Mouse (Mus musculus): Measurements from ENCODE around the gene Utrn.

Gene Utrn

GRCm38 (mm10) chr10:12500489-12500888 is 368.7 kb downstream of the Utrn start:
- DNase-seq = no peak

DNA sequence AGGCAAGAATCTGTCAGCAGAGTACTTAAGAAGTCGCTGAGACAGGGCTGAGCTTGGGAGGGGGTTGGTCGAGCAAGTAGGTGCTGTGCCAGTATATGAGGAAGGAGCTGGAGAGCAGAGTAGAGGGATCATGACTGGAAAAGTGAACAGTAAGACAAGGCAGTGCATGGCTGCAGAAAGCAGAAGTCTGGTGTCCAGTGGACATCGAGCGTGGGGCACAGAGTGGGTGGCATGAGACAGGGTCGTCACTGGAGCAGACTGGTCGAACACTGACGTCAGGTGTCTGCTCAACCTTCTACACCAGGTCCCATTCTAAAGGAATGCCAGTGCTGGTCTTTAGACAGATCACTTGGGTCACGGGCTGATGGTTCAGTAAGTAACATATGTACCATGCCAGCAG is 371.6 kb downstream of the Utrn start:
- DNase-seq = no peak

- no peak for DNase-seq
These were observed 379.5 kb downstream of the Utrn start for GRCm38 (mm10) chr10:12489551-12490177.

DNA sequence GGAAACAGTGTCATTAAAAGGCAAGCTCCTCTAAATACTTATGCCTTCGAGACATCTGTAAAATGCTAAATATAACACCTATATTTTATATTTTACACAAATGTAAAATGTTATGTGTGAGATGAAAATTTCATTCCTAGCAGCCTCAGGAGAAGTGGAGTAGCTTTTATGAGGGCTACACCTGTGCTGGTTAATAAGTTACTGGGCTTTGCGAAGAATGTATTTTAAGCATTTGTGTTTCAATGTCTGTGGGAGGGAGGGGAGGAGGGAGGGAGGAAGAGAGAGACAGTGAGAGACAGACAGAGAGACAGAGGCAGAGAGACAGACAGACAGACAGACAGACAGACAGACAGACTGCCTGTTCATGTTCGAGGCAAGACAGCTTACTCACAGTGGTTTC is 380.6 kb downstream of the Utrn start:
- DNase-seq = no peak

DNA sequence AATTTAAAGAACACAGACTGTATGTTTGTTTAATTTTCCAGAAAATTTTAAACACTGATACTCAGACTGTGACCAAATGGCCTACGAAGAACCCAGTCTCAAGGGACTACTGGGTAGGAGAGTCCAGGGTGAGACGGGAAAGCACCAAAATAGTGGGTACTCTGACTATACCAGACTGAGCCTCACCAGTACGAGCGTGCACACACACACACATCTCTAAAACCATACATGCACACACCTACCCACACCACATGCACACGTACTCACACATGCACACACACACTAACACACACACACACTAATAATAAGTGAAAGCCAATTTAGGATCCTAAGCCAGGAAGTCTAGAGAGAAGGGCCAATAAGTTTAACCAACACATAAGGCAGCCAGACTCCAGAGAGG is 381.0 kb downstream of the Utrn start:
- DNase-seq = no peak

GRCm38 (mm10) chr10:12483494-12483893 is 385.7 kb downstream of the Utrn start:
- DNase-seq = no peak

DNA sequence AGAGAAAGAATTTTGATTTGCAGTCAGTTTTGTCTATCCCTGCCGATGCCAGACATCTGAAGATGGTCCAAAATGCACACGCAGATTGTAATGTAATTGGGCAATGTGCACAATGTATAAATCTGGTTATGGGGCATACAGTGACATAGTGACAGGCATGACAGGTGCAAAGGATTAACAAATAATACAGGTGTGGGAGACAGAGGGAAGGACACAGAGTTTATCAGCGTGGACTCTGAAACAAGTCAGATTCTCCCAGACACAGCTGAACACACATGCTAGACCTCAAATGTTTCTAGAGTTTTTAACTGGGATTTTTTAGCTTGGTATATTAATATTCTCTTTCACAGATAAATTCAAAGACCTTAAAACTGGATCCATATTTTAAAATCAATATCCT is 386.2 kb downstream of the Utrn start:
- no peak for DNase-seq

GRCm38 (mm10) chr10:12474850-12475621 is 394.1 kb downstream of the Utrn start:
- DNase-seq = no peak

DNA sequence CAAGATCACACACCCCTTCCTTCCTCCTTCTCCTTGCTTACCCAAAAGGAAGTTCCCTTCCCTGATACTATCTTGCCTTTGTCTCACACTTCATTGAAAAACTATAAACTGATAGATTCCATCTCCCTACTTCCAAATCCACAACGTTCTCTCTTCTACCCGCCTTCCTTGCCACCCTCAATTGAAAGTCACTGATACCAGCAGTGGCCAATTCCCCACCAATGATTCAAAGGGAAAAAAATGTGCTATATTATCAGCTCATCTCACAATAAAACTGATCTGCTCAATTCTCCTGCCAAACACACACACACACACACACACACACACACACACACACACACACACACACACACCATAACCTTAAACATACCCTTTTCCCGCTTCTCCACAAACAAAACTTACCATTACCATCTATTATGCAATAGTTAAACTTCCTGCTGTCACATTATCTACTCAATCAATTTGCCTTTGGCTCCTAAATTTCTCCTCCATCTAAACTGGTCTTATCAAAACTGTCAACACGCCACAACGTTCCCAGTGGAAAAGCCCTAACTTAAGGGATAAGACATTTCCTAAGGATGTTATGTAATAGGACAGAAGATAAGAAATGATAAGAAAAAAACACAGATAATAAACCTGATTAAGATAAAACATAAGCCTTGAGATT is 399.6 kb downstream of the Utrn start:
- no peak for DNase-seq

- no peak for DNase-seq
These were observed 401.6 kb downstream of the Utrn start for GRCm38 (mm10) chr10:12467544-12467943.

DNA sequence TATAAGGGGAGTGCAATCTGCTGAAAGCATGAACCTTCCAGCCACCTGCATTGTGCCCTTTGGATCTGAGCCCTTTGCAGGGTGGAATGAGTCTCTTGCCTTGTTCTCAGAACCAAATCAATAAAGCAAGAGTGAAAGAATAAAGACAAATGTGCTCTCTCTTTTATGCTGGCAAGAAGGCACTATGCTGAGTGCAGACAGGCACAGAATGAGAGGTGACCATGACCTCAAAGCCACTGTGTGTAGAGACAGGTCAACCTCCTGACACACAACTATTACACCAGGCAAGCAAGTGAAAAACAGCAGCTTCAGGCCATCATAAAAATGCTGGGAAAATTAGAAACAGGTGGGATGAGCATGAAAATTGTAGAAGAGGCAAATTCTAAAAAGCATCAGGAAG is 408.2 kb downstream of the Utrn start:
- no peak for DNase-seq

- no peak for DNase-seq
These were observed 412.3 kb downstream of the Utrn start for GRCm38 (mm10) chr10:12456867-12457266.

DNA sequence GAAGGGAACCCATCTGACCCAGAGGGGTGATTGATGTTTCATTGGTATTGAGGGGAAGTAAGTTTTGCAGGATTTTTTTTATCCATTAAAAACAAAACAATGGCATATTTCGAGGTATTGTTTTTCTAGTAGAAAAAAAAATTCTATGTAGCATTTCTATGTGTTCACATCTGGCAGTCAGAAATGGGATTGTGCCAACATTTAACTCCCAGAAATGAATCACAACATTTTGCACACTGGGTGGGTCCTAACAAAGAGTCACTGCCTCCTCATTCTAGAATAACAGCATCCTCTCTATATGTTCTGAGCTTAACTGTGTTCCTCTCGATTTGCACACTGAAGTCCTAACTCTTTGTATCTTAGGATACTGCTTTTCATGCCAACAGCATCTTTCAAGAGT is 416.5 kb downstream of the Utrn start:
- DNase-seq = no peak

DNA sequence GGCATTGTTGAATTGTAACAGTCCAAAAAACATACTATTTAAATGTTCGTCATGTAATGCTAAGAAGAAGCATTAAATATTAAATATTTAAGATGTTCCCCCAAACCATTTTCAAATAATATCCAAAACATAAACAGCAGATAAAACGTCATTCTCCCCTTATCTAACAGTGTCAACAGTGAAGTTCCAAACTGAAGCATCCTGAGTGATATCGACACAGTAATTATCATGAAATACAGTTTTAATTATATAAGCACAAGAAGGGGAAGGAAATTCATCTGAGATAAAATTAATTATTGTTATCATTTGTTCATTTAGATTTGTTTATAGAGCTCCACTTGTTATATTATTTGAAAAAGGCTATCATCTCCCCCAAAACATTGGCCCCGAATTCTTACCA is 425.0 kb downstream of the Utrn start:
- no peak for DNase-seq

DNA sequence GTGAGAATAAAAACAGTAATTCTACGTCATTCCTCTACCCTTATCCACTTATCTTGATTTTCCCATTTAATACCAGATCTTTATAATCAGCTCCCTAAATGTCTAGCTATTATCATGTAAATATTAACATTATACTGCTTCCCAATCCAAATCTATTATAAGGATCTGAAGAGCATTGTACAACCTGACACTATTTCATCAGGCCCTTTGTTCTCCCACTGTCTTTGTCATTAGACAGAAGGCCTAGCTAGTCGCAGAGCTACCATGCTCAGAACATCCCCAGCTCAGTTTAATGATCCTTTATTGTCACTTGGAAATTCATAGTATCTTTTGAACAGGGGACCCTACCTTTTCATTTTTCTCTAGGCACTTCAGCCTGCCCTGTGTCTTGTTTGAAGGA is 436.0 kb downstream of the Utrn start:
- no peak for DNase-seq

- DNase-seq = no peak
These were observed 438.8 kb downstream of the Utrn start for GRCm38 (mm10) chr10:12430399-12430798.

DNA sequence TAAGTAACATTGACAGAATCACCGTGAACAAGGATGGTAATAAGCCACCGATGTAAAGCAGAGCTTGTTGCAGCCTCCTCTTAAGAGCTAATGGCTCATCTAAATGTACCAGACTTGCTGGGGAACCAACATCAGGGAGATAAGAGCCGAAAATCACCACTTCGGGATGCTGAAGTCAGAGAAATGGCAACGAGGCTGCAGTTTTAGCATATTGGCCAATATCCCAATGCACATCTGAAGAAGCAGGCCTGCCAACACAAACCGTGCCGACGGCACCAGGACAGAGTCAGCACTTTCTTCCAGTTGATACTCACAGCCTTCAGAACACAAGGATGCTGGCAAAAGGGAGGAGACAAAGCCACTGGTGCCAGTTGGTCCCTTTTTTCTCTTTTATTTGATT is 442.3 kb downstream of the Utrn start:
- DNase-seq = no peak

DNA sequence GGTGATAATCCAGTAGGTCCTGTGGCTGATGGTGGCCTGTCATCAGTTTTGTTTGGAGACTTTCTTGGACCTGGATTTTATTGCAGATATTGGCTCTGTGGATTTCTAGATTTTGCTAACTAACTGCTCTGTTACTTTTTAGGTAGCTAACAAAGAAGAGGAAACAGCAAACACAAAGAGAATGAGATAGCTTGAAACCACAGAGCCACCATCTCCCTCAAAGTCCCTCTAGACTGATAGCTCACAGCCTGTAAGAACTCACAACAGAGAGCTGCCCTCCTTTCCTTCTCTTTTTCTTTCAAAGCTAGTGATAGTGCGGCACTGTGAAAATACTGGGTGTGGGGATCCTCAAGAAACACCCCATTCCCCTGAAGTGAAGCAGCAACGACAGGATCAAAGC is 444.2 kb downstream of the Utrn start:
- DNase-seq = no peak

GRCm38 (mm10) chr10:12423994-12424725 is 445.0 kb downstream of the Utrn start:
- DNase-seq = no peak

DNA sequence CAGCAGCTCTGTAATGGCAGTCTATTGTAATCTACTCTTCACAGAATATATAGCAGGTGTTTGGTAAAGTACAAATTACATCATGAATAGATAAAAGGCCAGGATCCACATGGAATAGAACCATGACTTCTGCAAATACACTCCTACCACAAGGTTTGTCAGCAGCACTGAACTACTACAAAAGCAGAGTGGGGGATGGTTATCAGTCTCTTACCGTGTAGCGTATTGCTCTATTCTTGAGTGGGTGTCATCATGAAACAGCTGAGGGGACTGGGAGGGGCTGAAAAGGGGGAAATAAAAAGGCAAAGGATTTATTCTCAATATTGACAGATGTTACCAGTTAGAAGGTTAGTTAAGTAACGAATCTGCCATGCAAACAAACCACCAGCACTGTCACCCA is 454.2 kb downstream of the Utrn start:
- DNase-seq = no peak

- no peak for DNase-seq
These were observed 462.6 kb downstream of the Utrn start for GRCm38 (mm10) chr10:12406338-12407110.

DNA sequence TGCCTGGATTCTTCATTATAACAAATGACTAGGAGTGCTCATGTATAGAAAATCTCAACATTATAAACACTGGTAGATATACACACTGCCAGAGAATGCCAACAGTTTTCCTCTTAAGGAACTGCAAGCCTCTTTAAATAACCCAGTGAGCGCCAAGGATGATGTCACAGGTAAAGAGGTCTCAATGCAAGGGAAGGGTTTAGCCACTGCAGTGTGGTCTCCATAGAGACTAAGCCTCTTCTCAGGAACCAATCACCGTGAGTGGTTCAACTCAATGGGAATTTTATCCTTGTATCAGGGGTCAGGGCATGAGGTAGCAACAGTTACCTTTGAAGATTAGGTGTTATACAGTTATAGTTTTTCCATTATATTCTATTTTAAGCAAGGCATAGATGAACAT is 469.7 kb downstream of the Utrn start:
- no peak for DNase-seq

- no peak for DNase-seq
These were observed 489.0 kb downstream of the Utrn start for GRCm38 (mm10) chr10:12380139-12380538.
